Mouse (Mus musculus) intestine, embryonic 16.5 days (tissue): ENCODE measurements around the gene Ccdc71. TPM values are rescaled to one million over a fixed set of nuclear protein-coding genes. Genes with fewer than 3 reads are reported as not detected.
A peak's percentile ranks its signal among the peaks of the same experiment; 100 is the strongest.

Experiments
- ATAC-seq: fragments of 200-750 bp; cut with Nextera tagmentation; 2 replicates; pipeline ENCODE4 v1.8.0; 2017; ENCODE audit warnings: moderate TSS enrichment, moderate library complexity
- H3K27ac ChIP-seq: fragments of 300-500 bp; sonication (generic); 2 replicates; pipeline ENCODE4 v1.5.1; 2014; ENCODE audit warnings: mild to moderate bottlenecking, low read length
- H3K27me3 ChIP-seq: fragments of 300-500 bp; sonication (generic); replicated peaks from 2 replicates; pipeline ENCODE4 v1.6.1; 2014; ENCODE audit warnings: low read length, control low read depth, mixed read lengths; ENCODE audit not compliant: control insufficient read depth, insufficient read depth
- H3K36me3 ChIP-seq: fragments of 300-500 bp; sonication (generic); 2 replicates; pipeline ENCODE4 v1.6.1; 2014; ENCODE audit warnings: low read length, control low read depth; ENCODE audit not compliant: control insufficient read depth, insufficient read depth
- H3K4me1 ChIP-seq: fragments of 300-500 bp; sonication (generic); 2 replicates; pipeline ENCODE4 v1.6.1; 2014; ENCODE audit warnings: low read length, control low read depth, mixed read lengths; ENCODE audit not compliant: control insufficient read depth, insufficient read depth
- H3K4me2 ChIP-seq: fragments of 300-500 bp; sonication (generic); 2 replicates; pipeline ENCODE4 v1.6.1; 2014; ENCODE audit warnings: low read depth, low read length, control low read depth
- H3K4me3 ChIP-seq: fragments of 300-500 bp; sonication (generic); 2 replicates; pipeline ENCODE4 v1.5.1; 2014; ENCODE audit warnings: mild to moderate bottlenecking, low read length
- H3K9ac ChIP-seq: fragments of 300-500 bp; sonication (generic); 2 replicates; pipeline ENCODE4 v1.6.1; 2014; ENCODE audit warnings: low read depth, low read length
- H3K9me3 ChIP-seq: fragments of 300-500 bp; sonication (generic); 2 replicates; pipeline ENCODE4 v1.6.1; 2016; ENCODE audit warnings: low read length, control low read depth; ENCODE audit not compliant: control insufficient read depth
- WGBS: fragments of 180-500 bp; shearing (Covaris S2); extraction: QIAGEN DNeasy Blood & Tissue Kit; methylation state at CpG from one replicate; pipeline ENCODE4 v1.1.7; 2014; 5-methylcytosine and 5-hydroxymethylcytosine counted together
- polyA plus RNA-seq: library from polyadenylated mRNA; unstranded; fragments of >200 nt; fragmentation: Nextera tagmentation; extraction: Ambion mirVana; gene quantifications from 2 replicates; pipeline ENCODE4 v1.2.1, GENCODE M21; 2015

Gene Ccdc71
- polyA plus RNA-seq, 1 experiment from 2014 or later: 53.5 TPM

GRCm38 (mm10) chr9:108445125-108445524 is 15.2 kb upstream of the Ccdc71 start:
- 64% methylated on average over 9 of the region's 9 CpGs for WGBS
- H3K9me3 ChIP-seq: no peaks in the 10 kb centered on the region
- no peak overlapping the region for H3K27ac ChIP-seq
- H3K27me3 ChIP-seq: no peaks in the 10 kb centered on the region
- no peak overlapping the region for H3K4me3 ChIP-seq
- H3K4me2 ChIP-seq: no peak overlapping the region
- no peak overlapping the region for H3K9ac ChIP-seq
- H3K36me3 ChIP-seq: no peaks in the 10 kb centered on the region; the same call in 1 of the 2 replicates
- no peak for ATAC-seq
- peaks cover 11% of the 10 kb centered on the region for H3K4me1 ChIP-seq

GRCm38 (mm10) chr9:108449860-108450259 is 10.5 kb upstream of the Ccdc71 start:
- Histone ChIP-seq H3K4me1 (peaks cover 30% of the 10 kb centered on the region), H3K27me3 (no peaks in the 10 kb centered on the region), H3K9me3 (no peaks in the 10 kb centered on the region), H3K4me2 (peak overlapping the region; percentile 98), H3K9ac (peak overlapping the region; percentile 46; the same call in 1 of the 2 replicates), H3K36me3 (no peaks in the 10 kb centered on the region; the same call in 1 of the 2 replicates), H3K27ac (peak overlapping the region; percentile 54), H3K4me3 (peak overlapping the region; percentile 66; the same call in 1 of the 2 replicates)
- 54% methylated on average over 4 of the region's 4 CpGs for WGBS
- ATAC-seq: no peak

GRCm38 (mm10) chr9:108450292-108451169 is 9.8 kb upstream of the Ccdc71 start:
- no peaks in the 10 kb centered on the region; the same call in 1 of the 2 replicates for H3K36me3 ChIP-seq
- H3K9ac ChIP-seq: peak overlapping the region; percentile 46; the same call in 1 of the 2 replicates
- no peaks in the 10 kb centered on the region for H3K9me3 ChIP-seq
- peak overlapping the region; percentile 66 for H3K27ac ChIP-seq
- H3K4me3 ChIP-seq: peak overlapping the region; percentile 66
- no peaks in the 10 kb centered on the region for H3K27me3 ChIP-seq
- peak overlapping the region; percentile 98 for H3K4me2 ChIP-seq
- WGBS: 59% methylated on average over 21 of the region's 21 CpGs
- peaks cover 30% of the 10 kb centered on the region for H3K4me1 ChIP-seq
- ATAC-seq: peak; percentile 39

- Histone ChIP-seq H3K4me1 (peaks cover 30% of the 10 kb centered on the region), H3K36me3 (no peaks in the 10 kb centered on the region; the same call in 1 of the 2 replicates), H3K27ac (peak overlapping the region; percentile 66), H3K9ac (peak overlapping the region; percentile 46; the same call in 1 of the 2 replicates), H3K9me3 (no peaks in the 10 kb centered on the region), H3K4me2 (peak overlapping the region; percentile 98), H3K27me3 (no peaks in the 10 kb centered on the region), H3K4me3 (peak overlapping the region; percentile 66)
- 74% methylated on average over 6 of the region's 6 CpGs for whole genome bisulfite sequencing
- ATAC-seq: no peak
Measured at GRCm38 (mm10) chr9:108451170-108451493, 9.2 kb upstream of the Ccdc71 start.

- Histone ChIP-seq H3K4me3 (peak overlapping the region; percentile 66), H3K27me3 (no peaks in the 10 kb centered on the region), H3K36me3 (no peaks in the 10 kb centered on the region; the same call in 1 of the 2 replicates), H3K4me2 (peak overlapping the region; percentile 98), H3K27ac (peak overlapping the region; percentile 66), H3K9ac (peak overlapping the region; percentile 74), H3K4me1 (peaks cover 30% of the 10 kb centered on the region), H3K9me3 (no peaks in the 10 kb centered on the region)
- peak; percentile 9 for ATAC-seq
- 57% methylated on average over 6 of the region's 6 CpGs for WGBS
Measured at GRCm38 (mm10) chr9:108451519-108452160, 8.7 kb upstream of the Ccdc71 start.

GRCm38 (mm10) chr9:108452291-108452906 is 7.9 kb upstream of the Ccdc71 start:
- Histone ChIP-seq H3K4me2 (peak overlapping the region; percentile 98), H3K27me3 (no peaks in the 10 kb centered on the region)

GRCm38 (mm10) chr9:108452911-108453310 is 7.4 kb upstream of the Ccdc71 start:
- ATAC-seq: no peak; the same call in 1 of the 2 replicates
- Histone ChIP-seq H3K27ac (peak overlapping the region; percentile 66), H3K9me3 (no peaks in the 10 kb centered on the region), H3K4me3 (peak overlapping the region; percentile 66), H3K36me3 (no peaks in the 10 kb centered on the region; the same call in 1 of the 2 replicates), H3K4me2 (peak overlapping the region; percentile 98), H3K4me1 (peaks cover 30% of the 10 kb centered on the region), H3K9ac (peak overlapping the region; percentile 74), H3K27me3 (no peaks in the 10 kb centered on the region)
- 30% methylated on average over 6 of the region's 6 CpGs for WGBS

More at GRCm38 (mm10) chr9:108452291-108452906, 7.9 kb upstream of the Ccdc71 start:
- H3K27ac ChIP-seq: peak overlapping the region; percentile 66
- peaks cover 30% of the 10 kb centered on the region for H3K4me1 ChIP-seq
- peak overlapping the region; percentile 66 for H3K4me3 ChIP-seq
- peak; percentile 88 for ATAC-seq
- peak overlapping the region; percentile 74 for H3K9ac ChIP-seq
- H3K9me3 ChIP-seq: no peaks in the 10 kb centered on the region
- no peaks in the 10 kb centered on the region; the same call in 1 of the 2 replicates for H3K36me3 ChIP-seq
- under 1% methylated on average over 38 of the region's 40 CpGs for WGBS

GRCm38 (mm10) chr9:108453458-108453857 is 6.9 kb upstream of the Ccdc71 start:
- H3K36me3 ChIP-seq: no peaks in the 10 kb centered on the region
- no peaks in the 10 kb centered on the region for H3K27me3 ChIP-seq
- H3K9ac ChIP-seq: peak overlapping the region; percentile 74; the same call in 1 of the 2 replicates
- 67% methylated on average over 4 of the region's 4 CpGs for WGBS
- H3K4me3 ChIP-seq: no peak overlapping the region
- H3K27ac ChIP-seq: peak overlapping the region; percentile 66
- ATAC-seq: no peak
- H3K4me1 ChIP-seq: peaks cover 30% of the 10 kb centered on the region
- no peaks in the 10 kb centered on the region for H3K9me3 ChIP-seq
- H3K4me2 ChIP-seq: peak overlapping the region; percentile 98; the same call in 1 of the 2 replicates

- ATAC-seq: no peak
- WGBS: 86% methylated on average over 6 of the region's 6 CpGs
- Histone ChIP-seq H3K4me2 (no peak overlapping the region), H3K4me3 (no peak overlapping the region), H3K27me3 (no peaks in the 10 kb centered on the region), H3K36me3 (no peaks in the 10 kb centered on the region), H3K9ac (no peak overlapping the region), H3K9me3 (no peaks in the 10 kb centered on the region), H3K27ac (no peak overlapping the region), H3K4me1 (peaks cover 28% of the 10 kb centered on the region)
Measured at GRCm38 (mm10) chr9:108454429-108454828, 5.9 kb upstream of the Ccdc71 start.
